8 mouse cellular contexts compared by ENCODE assay signal in genomic region chr13:78198391-78198870, GRCm38 (mm10). TPM values are rescaled to one million over a fixed set of nuclear protein-coding genes. Genes with fewer than 3 reads are reported as not detected.
DNase-seq lines count a peak whose midpoint lies in the region; ATAC-seq and TF ChIP-seq lines count a peak whose summit lies in the region.

No protein-coding gene starts in this region.

- peak overlapping the region; percentile 91 for H3K27ac ChIP-seq in lung, embryonic 14.5 days (ENCODE audit: low read depth)
- peak overlapping the region; percentile 96 for H3K27ac ChIP-seq in heart, embryonic 13.5 days (replicated peaks)
- H3K27ac ChIP-seq in limb, embryonic 14.5 days (replicated peaks; ENCODE audit: low read depth, low read length) = 0 out of 2 replicates have a peak overlapping the region, but pooled peaks have one; percentile 58
- H3K27ac ChIP-seq in olfactory bulb, adult 2 months (ENCODE audit: insufficient read depth, low read depth, low read length) = peak overlapping the region; percentile 90

- under 1% methylated on average over 33 of the region's 63 CpGs for WGBS in lung, embryonic 14.5 days
- under 1% methylated on average over 29 of the region's 63 CpGs for WGBS in heart, embryonic 13.5 days
- WGBS in limb, embryonic 14.5 days = under 1% methylated on average over 17 of the region's 63 CpGs
- 0% methylated on average over 35 of the region's 63 CpGs for WGBS in olfactory bulb, adult 2 months

- intact Hi-C loops in left cerebral cortex, postnatal 14 days (cut with DNase I) = loop anchor here (5.0 kb wide), 1 partner anchor 216 kb away; no protein-coding TSS in a partner anchor

- peaks cover 24% of the 10 kb centered on the region for H3K27me3 ChIP-seq in lung, embryonic 14.5 days (ENCODE audit: insufficient read depth, low read length)
- H3K27me3 ChIP-seq in heart, embryonic 13.5 days (replicated peaks) = peaks cover 41% of the 10 kb centered on the region
- H3K27me3 ChIP-seq in limb, embryonic 14.5 days (ENCODE audit: control insufficient read depth, insufficient read depth, low read length) = peaks cover 74% of the 10 kb centered on the region

- peak overlapping the region; percentile 67 for H3K9ac ChIP-seq in lung, embryonic 14.5 days
- H3K9ac ChIP-seq in heart, embryonic 13.5 days = peak overlapping the region; percentile 93
- peak overlapping the region; percentile 68 for H3K9ac ChIP-seq in limb, embryonic 14.5 days (ENCODE audit: low read depth, low read length, severe bottlenecking)

- H3K4me3 ChIP-seq in lung, embryonic 14.5 days (ENCODE audit: low read depth, low read length) = peak overlapping the region; percentile 58
- H3K4me3 ChIP-seq in heart, embryonic 13.5 days = peak overlapping the region; percentile 83
- H3K4me3 ChIP-seq in limb, embryonic 14.5 days (replicated peaks; ENCODE audit: low read length) = peak overlapping the region; percentile 60
- peak overlapping the region; percentile 80 for H3K4me3 ChIP-seq in olfactory bulb, adult 2 months (ENCODE audit: insufficient read depth, low read depth, low read length)

- peaks cover 7% of the 10 kb centered on the region; the same call in 1 of the 2 replicates for H3K36me3 ChIP-seq in lung, embryonic 14.5 days (ENCODE audit: insufficient read depth)
- 0 out of 2 replicates have a peak, but pooled peaks cover 5% of the 10 kb centered on the region for H3K36me3 ChIP-seq in heart, embryonic 13.5 days
- H3K36me3 ChIP-seq in limb, embryonic 14.5 days (ENCODE audit: control insufficient read depth, insufficient read depth, low read length) = no peaks in the 10 kb centered on the region

- TF ChIP-seq CTCF in lung, embryonic 14.5 days (IDR thresholded peaks at IDR 0.05; ENCODE audit: low read depth) = no peak
- no peak for TF ChIP-seq CTCF in olfactory bulb, adult 2 months (IDR thresholded peaks at IDR 0.05; ENCODE audit: insufficient read depth, low read depth, low read length)

- no peak for TF ChIP-seq POLR2A in limb, embryonic 14.5 days (IDR thresholded peaks at IDR 0.05; ENCODE audit: borderline replicate concordance, extremely low read depth, insufficient read depth, insufficient read length)
- TF ChIP-seq POLR2A in olfactory bulb, adult 2 months (IDR thresholded peaks at IDR 0.05; ENCODE audit: insufficient read depth, low read depth, low read length) = no peak

- no peak; the same call in 1 of the 2 replicates for ATAC-seq in lung, embryonic 14.5 days (ENCODE audit: insufficient read depth)
- 0 out of 2 replicates have a peak, but pooled peaks have one; percentile 10 for ATAC-seq in heart, embryonic 13.5 days (ENCODE audit: extremely low read depth, insufficient number of reproducible peaks, low FRiP score, low TSS enrichment)
- 0 out of 2 replicates have a peak, but pooled peaks have one; percentile 7 for ATAC-seq in limb, embryonic 14.5 days (ENCODE audit: low FRiP score, low read depth)

- H3K9me3 ChIP-seq in lung, embryonic 14.5 days (ENCODE audit: low read depth, low read length) = no peaks in the 10 kb centered on the region
- H3K9me3 ChIP-seq in heart, embryonic 13.5 days = no peaks in the 10 kb centered on the region
- no peaks in the 10 kb centered on the region for H3K9me3 ChIP-seq in limb, embryonic 14.5 days (ENCODE audit: control insufficient read depth, low read length)

- peak; percentile 65 for DNase-seq in lung, embryonic 14.5 days
- no peak for DNase-seq in lung, postnatal 25 days (ENCODE audit: low spot score)
- peak; percentile 65 to 69 for DNase-seq in cerebellum, postnatal 14 days
- no peak for DNase-seq in limb, embryonic 14.5 days (ENCODE audit: low spot score)
- DNase-seq in ovary, postnatal 10 days (ENCODE audit: low spot score) = no peak
- DNase-seq in left cerebral cortex, postnatal 14 days (ENCODE audit: low spot score in 2 of 2) = no peak

- peak overlapping the region; percentile 80 for H3K4me2 ChIP-seq in lung, embryonic 14.5 days
- H3K4me2 ChIP-seq in heart, embryonic 13.5 days = peak overlapping the region; percentile 91
- peak overlapping the region; percentile 91 for H3K4me2 ChIP-seq in limb, embryonic 14.5 days (replicated peaks; ENCODE audit: low read depth, low read length, severe bottlenecking)

- peaks cover 5% of the 10 kb centered on the region for H3K4me1 ChIP-seq in lung, embryonic 14.5 days (ENCODE audit: insufficient read depth)
- peaks cover 26% of the 10 kb centered on the region for H3K4me1 ChIP-seq in heart, embryonic 13.5 days
- H3K4me1 ChIP-seq in limb, embryonic 14.5 days (ENCODE audit: control insufficient read depth, insufficient read depth, low read length) = peaks cover 13% of the 10 kb centered on the region; the same call in 1 of the 2 replicates
- H3K4me1 ChIP-seq in olfactory bulb, adult 2 months (ENCODE audit: control insufficient read depth, insufficient read depth, low read length) = peaks cover 18% of the 10 kb centered on the region

RNA-seq across cellular contexts. Expression of gene Nr2f1, which starts 1.1 kb away (rescaled TPM):
- 6.8 and 9.5 TPM in 2 replicates for polyA plus RNA-seq in lung, embryonic 14.5 days (2014; fragmentation: Nextera tagmentation; extraction: Ambion mirVana)
- 4.1 and 4.6 TPM in 2 replicates for polyA plus RNA-seq in heart, embryonic 13.5 days (2015; fragmentation: Nextera tagmentation; extraction: Ambion mirVana)
- polyA plus RNA-seq in limb, embryonic 14.5 days (2012; rRNA removed) = 16.6 and 26.6 TPM in 2 replicates
- 1.6 and 2.1 TPM in 2 replicates for polyA plus RNA-seq in limb, embryonic 14.5 days (2014; fragmentation: Nextera tagmentation; extraction: Ambion mirVana)
- polyA plus RNA-seq in olfactory bulb, adult 2 months (2012; ENCODE audit: insufficient read depth, insufficient read length, low replicate concordance, missing spikeins) = not detected in 2 replicates
- 100 to 1,000 TPM; 133 to 142 TPM for total RNA-seq in left cerebral cortex, postnatal 14 days (2021)

Comparison
In these comparisons a context has a peak if more than half of its experiments do, and no peak if none do; other contexts are left out.
1. DNase-seq: peak in lung, embryonic 14.5 days (single experiment) and cerebellum, postnatal 14 days (2 of 2); none in lung, postnatal 25 days (single experiment), limb, embryonic 14.5 days (single experiment), ovary, postnatal 10 days (single experiment) and left cerebral cortex, postnatal 14 days (0 of 2).
2. Peak in every context shown above with its lines, with median percentiles within 50 percentile points of each other: H3K27ac ChIP-seq, H3K4me2 ChIP-seq, H3K4me3 ChIP-seq and H3K9ac ChIP-seq.